Mouse (Mus musculus): ENCODE results near the gene Slc46a1.

Gene Slc46a1

DNA sequence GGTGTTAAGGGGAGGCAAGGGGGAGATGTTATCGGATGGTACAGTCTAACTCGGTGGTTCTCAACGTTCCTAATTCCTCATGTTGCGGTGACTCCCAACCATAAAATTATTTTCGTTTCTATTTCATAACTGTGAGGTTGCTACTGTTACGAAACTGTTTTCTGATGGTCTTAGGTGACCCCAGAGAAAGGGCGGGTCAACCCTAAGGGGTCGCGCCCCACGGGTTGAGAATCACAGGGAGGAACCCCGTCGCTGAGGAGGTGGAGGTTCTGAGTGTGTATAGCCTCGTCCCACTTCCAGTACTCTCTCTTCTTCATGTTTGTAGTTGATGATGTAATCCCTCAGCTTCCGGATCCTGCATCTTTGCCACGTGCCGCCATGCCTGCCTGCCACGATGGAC, 6.8 kb upstream of the Slc46a1 start:
- no peak for DNase-seq

- DNase-seq = no peak
Measured at GRCm38 (mm10) chr11:78461894-78462293, 3.6 kb upstream of the Slc46a1 start.

GRCm38 (mm10) chr11:78462669-78463068, 2.8 kb upstream of the Slc46a1 start:
- DNase-seq = no peak

- no peak for DNase-seq
Measured at GRCm38 (mm10) chr11:78463286-78464036, 2.0 kb upstream of the Slc46a1 start.

GRCm38 (mm10) chr11:78465116-78465515, 381 bp upstream of the Slc46a1 start:
- peak in 1 of 2 experiments; percentile 13 for DNase-seq

DNA sequence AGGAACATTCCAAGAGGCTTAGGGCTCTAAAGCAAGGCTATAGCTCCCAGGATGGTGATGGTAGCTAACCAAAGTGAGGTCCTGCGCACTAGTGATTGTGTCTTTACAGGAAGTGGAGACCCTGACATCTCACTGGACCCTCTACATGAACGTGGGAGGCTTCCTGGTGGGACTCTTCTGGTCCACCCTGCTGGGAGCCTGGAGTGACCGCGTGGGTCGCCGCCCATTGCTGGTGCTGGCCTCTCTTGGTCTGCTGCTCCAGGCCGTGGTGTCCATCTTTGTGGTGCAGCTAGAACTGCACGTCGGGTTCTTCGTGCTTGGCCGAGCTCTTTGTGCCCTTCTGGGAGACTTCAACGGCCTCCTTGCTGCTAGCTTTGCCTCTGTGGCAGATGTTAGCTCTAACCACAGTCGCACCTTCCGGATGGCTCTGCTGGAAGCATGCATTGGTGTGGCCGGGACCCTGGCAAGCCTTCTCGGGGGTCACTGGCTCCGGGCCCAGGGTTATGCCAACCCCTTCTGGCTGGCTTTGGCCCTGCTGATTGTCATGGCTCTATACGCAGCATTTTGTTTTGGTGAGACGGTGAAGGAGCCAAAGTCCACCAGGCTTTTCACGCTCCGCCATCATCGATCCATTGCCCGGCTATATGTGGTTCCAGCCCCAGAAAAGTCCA, 880 bp downstream of the Slc46a1 start:
- DNase-seq = peak; percentile 17 to 37

DNA sequence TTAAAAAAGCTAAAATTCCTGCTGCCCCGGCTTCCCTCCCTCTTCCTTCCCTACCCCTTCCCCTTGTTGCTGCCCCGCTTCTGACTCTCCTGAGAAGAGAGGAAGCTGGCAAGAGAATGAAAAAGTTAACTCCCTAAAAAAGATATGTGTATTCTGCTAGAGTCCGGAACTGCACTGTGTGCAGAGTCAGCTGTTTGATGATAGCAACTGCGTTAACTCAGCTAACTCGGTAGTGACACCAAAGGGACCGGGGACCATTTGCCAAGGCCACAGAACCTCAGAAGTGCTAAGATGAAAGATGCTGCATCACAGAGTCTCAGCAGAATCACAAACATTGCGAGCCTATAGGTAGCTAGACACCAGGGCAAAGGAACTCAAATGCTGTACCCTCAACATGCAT, 2.0 kb downstream of the Slc46a1 start:
- DNase-seq = no peak

DNA sequence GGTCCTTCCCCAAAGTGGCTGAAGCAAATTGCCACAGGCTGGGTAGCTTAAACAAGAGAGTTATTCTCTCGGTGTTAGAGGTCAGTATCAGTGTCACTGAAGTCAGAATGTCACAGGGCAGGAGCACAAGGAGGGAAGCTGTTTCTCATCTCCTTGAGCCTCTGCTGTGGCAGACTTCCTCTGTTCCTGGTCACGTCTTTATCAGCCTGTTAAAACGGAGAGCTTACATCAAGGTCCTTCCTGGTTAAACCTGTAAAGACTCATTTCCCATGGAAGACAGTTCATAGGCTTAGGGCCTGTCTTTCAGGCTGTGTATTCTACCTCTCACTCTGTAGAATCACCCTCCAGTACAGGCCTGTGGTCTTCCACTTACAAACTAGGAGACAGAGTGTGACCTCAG, 2.4 kb downstream of the Slc46a1 start:
- no peak for DNase-seq

DNA sequence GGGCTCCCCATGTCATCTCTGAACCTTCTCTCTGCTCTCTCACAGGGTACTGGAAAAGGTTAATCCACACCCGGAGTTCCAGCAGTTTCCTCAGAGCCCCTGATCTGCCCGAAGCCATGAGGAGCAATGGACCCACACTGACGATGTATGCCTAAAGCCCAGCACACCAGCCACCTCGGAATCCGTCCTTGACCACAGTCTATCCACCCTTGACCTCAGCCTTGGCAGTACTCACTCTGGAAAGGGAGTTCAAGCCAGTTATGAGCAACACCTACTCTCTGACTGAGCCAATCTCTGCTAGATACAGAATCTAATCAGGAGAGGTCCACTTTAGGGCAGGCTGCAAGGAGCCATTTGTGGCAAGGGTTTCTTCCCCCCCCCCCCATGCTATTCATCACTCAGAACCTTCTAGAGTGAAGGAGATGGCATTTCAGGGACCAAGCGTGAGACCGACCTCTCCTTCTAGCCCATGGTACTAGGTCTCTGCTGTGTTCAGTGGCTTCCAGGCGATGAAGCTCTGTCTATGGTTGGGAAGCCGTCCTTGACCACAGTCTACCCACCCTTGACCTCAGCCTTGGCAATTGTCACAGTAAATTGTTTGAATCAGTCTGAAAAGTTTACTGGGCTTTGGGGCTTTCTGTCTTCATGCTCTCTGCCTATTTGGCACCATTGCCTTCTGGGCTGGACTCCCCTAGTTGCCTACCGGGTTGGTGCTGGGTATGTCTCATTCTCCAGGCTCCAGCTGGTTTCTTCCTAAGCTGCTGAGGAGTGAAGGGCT, 6.0 kb downstream of the Slc46a1 start:
- DNase-seq = no peak

DNA sequence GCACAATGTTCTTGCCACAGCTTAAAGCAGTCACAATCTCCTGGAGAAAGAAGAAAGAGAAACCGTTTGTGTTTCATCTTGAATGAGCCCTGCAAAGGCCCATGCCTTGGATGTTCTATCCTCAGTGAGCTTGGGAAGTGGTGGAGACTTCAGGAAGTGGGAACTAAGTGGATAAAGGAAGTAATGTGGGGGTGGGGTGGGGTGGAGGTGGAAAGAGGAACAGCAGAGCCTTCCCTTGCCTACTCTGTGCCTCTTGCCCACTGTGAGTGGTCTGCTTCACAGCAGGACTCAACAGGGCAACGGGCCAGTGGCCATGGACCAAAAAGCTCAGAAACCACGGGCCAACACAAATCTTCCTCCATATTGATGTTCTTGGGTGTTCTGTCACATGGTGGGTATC, 9.8 kb downstream of the Slc46a1 start:
- DNase-seq = no peak

DNA sequence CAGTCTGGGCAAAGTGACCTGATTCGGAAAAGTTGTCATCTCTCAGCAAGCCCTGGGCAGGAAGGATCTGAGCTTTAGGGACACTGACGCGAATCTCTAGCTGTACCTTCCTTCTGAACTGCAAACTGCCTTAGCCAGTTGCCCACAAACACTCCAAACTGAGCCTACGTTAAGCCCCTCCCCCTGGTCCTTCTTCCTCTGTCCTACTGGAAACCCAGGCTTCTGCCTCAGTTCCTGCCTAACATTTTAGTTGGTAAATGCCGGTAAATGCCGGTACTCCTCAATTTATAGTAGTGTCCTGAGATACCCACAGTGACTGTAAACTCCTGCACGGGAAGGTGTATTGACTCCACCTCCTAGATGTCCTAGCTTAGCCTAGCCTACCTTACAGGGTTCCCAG, 18.1 kb downstream of the Slc46a1 start:
- no peak for DNase-seq

- DNase-seq = peak; percentile 85 to 86
Measured at GRCm38 (mm10) chr11:78488168-78488567, 22.7 kb downstream of the Slc46a1 start.

DNA sequence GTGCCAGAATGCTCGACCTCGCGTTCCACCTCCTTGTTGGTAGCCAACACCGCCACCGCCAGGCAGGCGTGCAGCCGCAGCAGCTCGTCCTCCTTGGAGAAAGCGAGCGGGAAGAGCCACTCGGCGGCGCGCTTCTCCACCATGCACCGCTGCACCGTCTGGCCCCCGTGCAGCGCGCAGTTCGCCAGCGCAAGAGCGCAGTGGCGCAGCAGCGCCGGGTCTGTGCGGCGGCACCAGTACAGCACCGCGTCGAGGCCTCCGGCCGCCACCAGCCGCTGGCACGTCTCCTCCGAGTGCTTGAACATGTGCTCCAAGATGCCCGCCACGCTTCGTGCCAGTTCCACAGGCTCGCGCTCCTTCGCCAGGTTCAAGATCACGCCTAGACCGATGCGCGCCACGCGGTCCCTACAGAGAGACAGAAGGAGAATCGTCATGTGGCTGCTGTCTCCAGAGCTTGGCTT, 25.3 kb downstream of the Slc46a1 start:
- DNase-seq = peak; percentile 57 to 67

DNA sequence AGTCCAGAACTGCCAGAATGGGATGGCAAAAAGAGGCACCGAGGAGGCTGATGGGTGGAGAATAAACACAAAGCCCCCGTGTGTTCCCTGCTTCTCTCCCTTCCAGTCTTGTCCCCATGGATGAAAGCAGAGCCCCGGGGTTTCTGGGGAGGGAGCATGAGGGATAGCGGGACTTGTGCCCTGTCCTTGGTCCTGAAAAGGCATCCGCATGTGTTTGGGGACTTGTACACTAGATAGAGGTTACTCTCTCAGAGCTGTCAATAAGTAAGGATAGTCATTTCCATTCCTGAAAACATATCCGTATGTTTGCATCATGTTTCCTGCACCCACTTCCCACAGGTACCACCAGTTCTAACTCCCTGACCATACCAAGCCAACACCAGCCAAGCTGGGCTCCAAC, 30.4 kb downstream of the Slc46a1 start:
- DNase-seq = peak; percentile 81 to 84

DNA sequence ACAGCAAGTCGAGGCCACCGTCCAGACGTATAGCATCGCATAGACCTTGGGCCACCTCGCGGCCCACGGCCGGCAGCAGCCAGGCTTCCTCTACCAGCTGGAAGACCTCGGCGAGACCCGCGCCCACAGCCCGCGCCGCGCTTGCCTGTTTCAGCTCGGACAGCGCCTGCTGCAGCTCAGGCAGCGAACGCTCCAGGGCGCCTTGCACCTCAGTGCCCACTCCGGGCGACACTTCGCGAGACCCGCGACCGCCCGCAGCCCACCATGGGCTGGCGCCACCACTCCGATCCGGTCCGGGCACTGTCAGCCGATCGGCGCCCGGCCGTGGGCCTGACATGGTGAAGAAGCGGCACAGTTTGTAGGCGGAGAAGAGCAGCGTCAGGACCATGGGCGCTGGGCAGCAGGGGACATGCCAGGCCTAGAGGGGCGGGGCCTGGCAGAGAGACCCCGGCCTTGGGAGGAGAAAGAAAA, 31.6 kb downstream of the Slc46a1 start:
- peak; percentile 57 to 72 for DNase-seq

DNA sequence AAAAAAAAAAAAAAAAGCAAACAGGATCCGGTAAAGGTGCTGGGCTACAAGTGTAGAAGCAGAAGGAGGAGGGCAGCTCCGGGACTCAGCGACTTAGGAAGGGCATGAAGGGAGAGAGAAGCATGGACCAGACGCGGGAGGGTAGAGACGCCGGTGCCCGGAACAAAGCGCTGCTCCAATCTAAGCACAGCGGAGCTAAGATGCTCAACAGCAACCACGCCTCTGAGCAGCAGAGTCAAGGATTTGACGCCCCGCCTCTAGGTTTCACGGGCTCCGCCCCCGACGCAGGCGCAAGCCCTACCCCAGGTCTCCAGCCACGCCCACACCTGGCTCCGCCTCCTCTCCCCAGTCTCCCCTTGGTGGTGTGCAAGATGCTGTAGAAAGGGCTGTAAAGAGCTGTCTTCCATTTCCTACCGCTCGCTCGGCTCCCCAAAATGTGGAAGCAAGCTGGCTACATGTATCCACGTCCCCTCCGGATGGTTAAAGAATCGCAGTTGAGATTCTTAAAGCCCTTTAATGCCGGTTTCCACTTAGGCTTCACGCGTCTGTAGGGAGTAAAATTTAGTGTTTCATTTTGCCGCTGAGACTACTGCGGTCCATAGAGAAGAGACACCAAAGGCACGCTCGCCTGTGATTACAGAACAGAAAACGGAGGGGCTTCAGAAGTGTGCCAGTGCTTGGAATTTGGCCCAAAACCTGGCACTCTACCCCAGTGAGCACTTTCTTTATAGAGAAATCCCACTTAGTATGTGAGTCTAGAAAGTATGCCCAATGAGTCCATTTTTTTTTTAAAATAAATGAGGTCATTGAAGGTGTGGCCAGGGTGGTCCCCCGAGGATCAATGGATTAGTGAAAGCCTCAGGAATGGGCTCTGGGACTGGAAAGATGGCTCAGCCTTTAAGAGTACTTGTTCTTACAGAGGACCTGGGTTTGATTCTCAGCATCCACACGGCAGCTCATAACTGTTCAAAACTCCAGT, 32.3 kb downstream of the Slc46a1 start, which contains the start of gene Sarm1:
TSS of gene Sarm1 (minus strand) at position 211 of the 979 bp plus-strand sequence.
- DNase-seq = peak; percentile 96

DNA sequence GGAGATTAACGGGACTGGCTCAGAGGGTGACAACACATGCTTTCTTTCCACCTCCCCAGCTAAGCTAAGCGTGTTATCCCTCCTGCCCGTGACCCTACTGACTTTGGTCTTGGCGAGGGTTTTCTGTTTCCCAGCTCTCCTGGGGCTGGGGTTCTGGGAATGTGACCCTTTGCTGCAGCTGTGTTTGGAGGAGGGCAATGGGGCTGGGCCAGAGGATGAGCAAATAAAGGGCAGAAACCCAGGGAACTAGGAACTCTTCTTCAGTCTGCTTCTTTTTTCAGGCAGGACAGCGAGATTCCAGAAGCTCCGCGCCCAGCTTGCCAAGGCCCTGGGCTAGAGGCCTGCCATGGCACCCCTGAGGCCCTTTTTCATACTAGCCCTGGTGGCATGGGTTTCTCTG, 33.5 kb downstream of the Slc46a1 start, which contains the start of gene Vtn:
TSS of gene Vtn (plus strand) at position 88 of the 400 bp plus-strand sequence.
- DNase-seq = no peak

GRCm38 (mm10) chr11:78499543-78499942, 34.0 kb downstream of the Slc46a1 start:
- no peak for DNase-seq

DNA sequence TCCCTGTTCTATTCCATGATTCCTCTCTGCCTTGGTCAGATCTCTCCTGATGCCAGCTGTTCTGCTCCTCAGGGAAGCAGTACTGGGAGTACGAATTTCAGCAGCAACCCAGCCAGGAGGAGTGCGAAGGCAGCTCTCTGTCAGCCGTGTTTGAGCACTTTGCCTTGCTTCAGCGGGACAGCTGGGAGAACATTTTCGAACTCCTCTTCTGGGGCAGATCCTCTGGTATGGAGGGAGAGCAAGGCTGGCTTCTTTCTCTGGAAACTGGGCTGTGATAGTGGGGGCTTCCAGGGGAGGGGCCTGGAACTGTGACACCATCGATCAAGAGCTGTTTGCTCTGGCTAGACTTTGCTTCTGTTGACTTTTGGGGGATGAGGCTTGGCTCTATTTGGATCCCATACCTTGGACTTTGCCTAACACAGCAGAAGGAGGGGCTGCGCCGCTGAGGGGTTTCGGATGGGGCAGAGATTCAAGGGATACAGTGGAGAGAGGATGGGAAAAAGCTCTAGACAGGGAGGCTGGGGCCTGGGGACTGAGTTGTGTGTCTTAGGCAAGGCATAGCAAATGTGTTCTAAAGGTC, 35.2 kb downstream of the Slc46a1 start:
- DNase-seq = no peak

- no peak for DNase-seq
Measured at GRCm38 (mm10) chr11:78501529-78501928, 36.0 kb downstream of the Slc46a1 start.

GRCm38 (mm10) chr11:78502909-78503650, 37.6 kb downstream of the Slc46a1 start, which contains the start of gene Sebox:
TSS of gene Sebox (plus strand) at chr11:78503447.
- DNase-seq = no peak
